Mouse (Mus musculus): ENCODE results near the gene Adprhl1. TPM values are rescaled to one million over a fixed set of nuclear protein-coding genes. Genes with fewer than 3 reads are reported as not detected.

Gene Adprhl1
- polyA plus RNA-seq, 1 experiment from 2014 or later, result 0.40 TPM

DNA sequence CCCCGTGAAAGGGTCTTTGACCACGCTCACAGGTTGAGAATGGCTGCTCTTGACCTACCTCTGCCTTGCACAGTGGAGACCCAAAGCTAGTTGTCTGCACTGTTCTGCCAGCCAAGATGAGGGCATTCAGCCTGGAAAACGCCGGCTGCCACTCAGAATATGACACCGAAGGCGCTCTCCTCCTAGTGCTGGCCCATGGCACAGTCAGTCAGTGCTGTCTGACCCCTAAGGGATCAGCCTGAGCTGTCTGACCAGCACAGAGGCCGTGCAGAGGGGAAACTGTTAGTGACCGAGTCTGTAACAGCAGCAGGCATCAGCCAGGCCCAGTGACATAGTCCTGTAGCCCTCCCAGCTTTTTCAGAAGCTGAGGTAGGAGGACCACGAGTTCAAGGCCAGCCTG is 66.7 kb downstream of the Adprhl1 start:
- peaks cover 13% of the 10 kb centered on the region; the same call in 1 of the 2 replicates for H3K36me3 ChIP-seq
- WGBS, result 84% methylated on average over 9 of the region's 9 CpGs
- no peak overlapping the region for H3K27ac ChIP-seq
- no peaks in the 10 kb centered on the region for H3K9me3 ChIP-seq (replicated peaks)
- no peaks in the 10 kb centered on the region for H3K4me1 ChIP-seq
- no peaks in the 10 kb centered on the region for H3K27me3 ChIP-seq
- no peak for ATAC-seq (ENCODE audit: low FRiP score)
- no peak overlapping the region for H3K4me3 ChIP-seq
- H3K9ac ChIP-seq, result no peak overlapping the region
- H3K4me2 ChIP-seq (replicated peaks), result no peak overlapping the region

- no peak overlapping the region for H3K27ac ChIP-seq
- no peak overlapping the region for H3K4me3 ChIP-seq
- no peak for ATAC-seq (ENCODE audit: low FRiP score)
- H3K4me2 ChIP-seq (replicated peaks), result no peak overlapping the region
- no peaks in the 10 kb centered on the region for H3K4me1 ChIP-seq
- whole genome bisulfite sequencing, result 82% methylated on average over 8 of the region's 8 CpGs
- no peaks in the 10 kb centered on the region for H3K9me3 ChIP-seq (replicated peaks)
- no peak overlapping the region for H3K9ac ChIP-seq
- H3K36me3 ChIP-seq, result peaks cover 13% of the 10 kb centered on the region; the same call in 1 of the 2 replicates
- no peaks in the 10 kb centered on the region for H3K27me3 ChIP-seq
These were observed 67.1 kb downstream of the Adprhl1 start for GRCm38 (mm10) chr8:13186819-13187218.

GRCm38 (mm10) chr8:13181691-13181976 is 72.3 kb downstream of the Adprhl1 start:
- Histone ChIP-seq H3K4me2 (replicated peaks) (no peak overlapping the region), H3K27me3 (no peaks in the 10 kb centered on the region), H3K27ac (no peak overlapping the region), H3K9me3 (replicated peaks) (no peaks in the 10 kb centered on the region), H3K9ac (no peak overlapping the region), H3K36me3 (peaks cover 30% of the 10 kb centered on the region), H3K4me3 (no peak overlapping the region), H3K4me1 (no peaks in the 10 kb centered on the region)
- no peak for ATAC-seq (ENCODE audit: low FRiP score)
- WGBS, result 51% methylated on average over 2 of the region's 2 CpGs

DNA sequence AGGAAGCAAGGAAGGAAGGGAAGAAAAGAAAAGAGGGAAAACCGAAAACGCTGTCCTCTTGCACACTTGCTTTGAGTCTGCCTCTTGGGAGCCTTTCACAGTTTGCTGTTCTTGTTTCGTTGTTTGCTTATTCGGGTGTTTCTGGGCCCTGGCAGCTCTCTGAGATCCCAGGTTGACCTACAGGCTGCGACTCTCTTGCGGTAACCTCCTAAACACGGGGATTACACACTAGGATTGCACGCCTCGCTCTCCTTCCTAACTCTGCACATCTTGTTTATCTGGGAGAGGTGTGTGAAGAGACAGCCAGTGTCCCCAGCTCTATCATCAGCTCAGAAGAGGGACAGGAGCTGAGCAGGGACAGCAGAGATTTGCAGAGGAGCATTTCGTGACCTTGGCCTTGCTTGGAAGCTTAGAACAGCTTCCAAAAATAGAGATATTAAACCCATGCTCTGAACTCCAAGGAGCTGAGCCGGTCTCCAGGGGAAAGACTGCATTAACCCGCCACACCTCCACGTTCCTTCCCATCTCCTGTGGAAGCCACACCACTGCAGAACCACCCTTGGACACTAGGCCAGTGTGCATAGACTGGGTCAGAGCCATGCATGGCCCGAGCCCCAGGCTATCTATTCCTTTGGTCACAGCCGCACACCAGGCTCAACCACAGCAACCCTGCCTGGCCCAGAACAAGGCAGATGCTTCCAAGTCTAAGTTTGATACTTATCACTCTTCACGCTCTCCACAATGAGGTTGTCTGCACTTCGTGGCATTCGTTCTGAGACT is 72.9 kb downstream of the Adprhl1 start:
- 78% methylated on average over 18 of the region's 18 CpGs for WGBS
- H3K9me3 ChIP-seq (replicated peaks), result no peaks in the 10 kb centered on the region
- no peak for ATAC-seq (ENCODE audit: low FRiP score)

GRCm38 (mm10) chr8:13180408-13180807 is 73.6 kb downstream of the Adprhl1 start:
- H3K27me3 ChIP-seq, result no peaks in the 10 kb centered on the region
- WGBS, result 87% methylated on average over 9 of the region's 9 CpGs
- no peak overlapping the region for H3K4me3 ChIP-seq

More for the DNA sequence above, 72.9 kb downstream of the Adprhl1 start:
- Histone ChIP-seq H3K27me3 (no peaks in the 10 kb centered on the region), H3K9ac (no peak overlapping the region), H3K4me3 (no peak overlapping the region), H3K36me3 (peaks cover 33% of the 10 kb centered on the region), H3K4me2 (replicated peaks) (no peak overlapping the region), H3K27ac (no peak overlapping the region), H3K4me1 (no peaks in the 10 kb centered on the region)

DNA sequence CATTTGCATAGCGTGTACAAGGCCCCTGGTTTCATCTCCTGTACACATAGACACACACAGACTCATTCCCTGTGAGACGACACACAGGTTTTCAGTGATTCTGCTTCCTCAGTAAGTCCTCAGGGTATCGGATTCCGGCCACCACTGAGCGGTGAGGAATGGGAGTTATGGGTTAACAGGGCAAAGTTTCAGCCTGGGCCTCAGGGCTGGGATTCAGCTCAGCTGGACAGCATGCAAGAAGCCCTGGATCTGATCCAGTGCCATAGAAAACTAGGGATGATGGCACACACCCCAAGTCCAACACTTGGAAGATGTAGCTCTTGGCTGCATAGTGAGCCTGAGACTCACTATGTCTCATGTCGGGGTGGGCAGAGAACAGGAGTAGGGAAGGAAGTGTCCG is 74.0 kb downstream of the Adprhl1 start:
- no peaks in the 10 kb centered on the region for H3K9me3 ChIP-seq (replicated peaks)
- H3K4me2 ChIP-seq (replicated peaks), result no peak overlapping the region
- H3K4me3 ChIP-seq, result no peak overlapping the region
- no peaks in the 10 kb centered on the region for H3K4me1 ChIP-seq
- H3K27me3 ChIP-seq, result no peaks in the 10 kb centered on the region
- 79% methylated on average over 7 of the region's 7 CpGs for WGBS
- no peak overlapping the region for H3K9ac ChIP-seq
- peaks cover 42% of the 10 kb centered on the region for H3K36me3 ChIP-seq
- no peak for ATAC-seq (ENCODE audit: low FRiP score)
- H3K27ac ChIP-seq, result no peak overlapping the region

More at GRCm38 (mm10) chr8:13180408-13180807, 73.6 kb downstream of the Adprhl1 start:
- Histone ChIP-seq H3K9ac (no peak overlapping the region), H3K36me3 (peaks cover 37% of the 10 kb centered on the region), H3K4me1 (no peaks in the 10 kb centered on the region), H3K9me3 (replicated peaks) (no peaks in the 10 kb centered on the region), H3K27ac (no peak overlapping the region), H3K4me2 (replicated peaks) (no peak overlapping the region)
- ATAC-seq (ENCODE audit: low FRiP score), result no peak

GRCm38 (mm10) chr8:13179482-13179881 is 74.5 kb downstream of the Adprhl1 start:
- H3K9ac ChIP-seq, result no peak overlapping the region

DNA sequence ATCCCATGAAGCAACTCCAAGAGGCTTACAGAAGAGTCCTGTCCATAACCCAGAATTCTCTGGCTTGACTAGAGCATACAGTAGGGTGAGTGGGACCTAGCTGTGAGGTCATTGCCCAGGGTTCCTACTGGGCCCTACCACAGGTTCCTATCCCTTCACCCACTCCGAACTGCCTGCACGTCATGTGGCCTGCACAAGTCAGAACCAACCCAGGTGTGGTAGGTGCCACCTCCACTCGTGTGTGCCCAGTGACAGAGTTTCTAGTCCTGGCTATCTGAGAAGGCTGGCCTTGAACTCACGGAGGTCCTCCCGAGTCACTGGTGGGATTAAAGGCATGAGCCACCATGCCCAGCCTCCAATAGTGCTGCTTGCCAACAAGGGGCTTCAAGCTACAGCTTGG is 75.8 kb downstream of the Adprhl1 start:
- Histone ChIP-seq H3K27me3 (no peaks in the 10 kb centered on the region), H3K36me3 (peaks cover 54% of the 10 kb centered on the region)

More at GRCm38 (mm10) chr8:13179482-13179881, 74.5 kb downstream of the Adprhl1 start:
- WGBS, result 83% methylated on average over 6 of the region's 6 CpGs
- Histone ChIP-seq H3K27me3 (no peaks in the 10 kb centered on the region), H3K36me3 (peaks cover 44% of the 10 kb centered on the region), H3K27ac (no peak overlapping the region), H3K4me1 (no peaks in the 10 kb centered on the region), H3K9me3 (replicated peaks) (no peaks in the 10 kb centered on the region), H3K4me3 (no peak overlapping the region), H3K4me2 (replicated peaks) (no peak overlapping the region)
- ATAC-seq (ENCODE audit: low FRiP score), result no peak

DNA sequence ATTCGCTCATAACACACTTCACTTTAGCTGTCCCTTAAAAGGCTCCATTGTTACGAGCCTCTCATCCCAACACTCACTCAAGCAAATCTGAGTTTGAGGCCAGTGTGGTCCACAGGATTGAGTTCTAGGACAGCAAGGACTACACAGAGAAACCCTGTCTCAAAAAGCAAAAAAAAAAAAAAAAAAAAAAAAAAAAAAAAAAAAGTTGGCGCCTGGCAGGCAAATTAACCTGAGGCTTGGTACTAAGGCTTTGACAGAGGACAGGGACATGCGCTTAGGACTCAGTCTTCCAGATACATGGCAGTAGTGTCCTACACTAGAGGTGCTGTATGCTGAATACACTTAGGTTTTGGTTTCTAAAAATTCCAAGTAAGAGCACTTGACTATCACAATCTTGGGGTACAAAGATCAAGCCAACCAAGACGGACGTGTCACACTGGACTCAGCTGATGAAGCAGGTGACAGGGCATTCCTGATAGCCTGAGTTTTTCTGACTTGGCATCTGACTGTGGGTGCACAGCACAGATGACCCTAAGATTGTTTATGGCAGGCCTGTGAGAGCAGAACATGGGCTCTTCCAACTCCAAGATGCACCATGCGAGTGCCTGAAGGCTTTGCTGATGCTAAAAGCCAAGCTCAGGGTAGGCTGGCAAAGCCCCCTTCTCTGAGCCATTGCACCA is 76.6 kb downstream of the Adprhl1 start:
- H3K4me1 ChIP-seq, result no peaks in the 10 kb centered on the region
- no peak for ATAC-seq (ENCODE audit: low FRiP score)
- no peaks in the 10 kb centered on the region for H3K27me3 ChIP-seq
- no peaks in the 10 kb centered on the region for H3K9me3 ChIP-seq (replicated peaks)
- no peak overlapping the region for H3K27ac ChIP-seq
- H3K4me3 ChIP-seq, result no peak overlapping the region
- 94% methylated on average over 7 of the region's 7 CpGs for WGBS
- H3K36me3 ChIP-seq, result peaks cover 62% of the 10 kb centered on the region
- no peak overlapping the region for H3K9ac ChIP-seq
- no peak overlapping the region for H3K4me2 ChIP-seq (replicated peaks)

More for the DNA sequence above, 75.8 kb downstream of the Adprhl1 start:
- WGBS, result 96% methylated on average over 5 of the region's 5 CpGs
- ATAC-seq (ENCODE audit: low FRiP score), result no peak
- Histone ChIP-seq H3K4me2 (replicated peaks) (no peak overlapping the region), H3K9ac (no peak overlapping the region), H3K4me1 (no peaks in the 10 kb centered on the region), H3K4me3 (no peak overlapping the region), H3K9me3 (replicated peaks) (no peaks in the 10 kb centered on the region), H3K27ac (no peak overlapping the region)

- Histone ChIP-seq H3K27ac (no peak overlapping the region), H3K36me3 (peaks cover 78% of the 10 kb centered on the region), H3K27me3 (no peaks in the 10 kb centered on the region), H3K4me1 (no peaks in the 10 kb centered on the region), H3K9ac (no peak overlapping the region), H3K9me3 (replicated peaks) (no peaks in the 10 kb centered on the region), H3K4me2 (replicated peaks) (no peak overlapping the region), H3K4me3 (no peak overlapping the region)
- ATAC-seq (ENCODE audit: low FRiP score), result no peak
- WGBS, result 96% methylated on average over 1 of the region's 1 CpGs
These were observed 78.3 kb downstream of the Adprhl1 start for GRCm38 (mm10) chr8:13175650-13176049.

DNA sequence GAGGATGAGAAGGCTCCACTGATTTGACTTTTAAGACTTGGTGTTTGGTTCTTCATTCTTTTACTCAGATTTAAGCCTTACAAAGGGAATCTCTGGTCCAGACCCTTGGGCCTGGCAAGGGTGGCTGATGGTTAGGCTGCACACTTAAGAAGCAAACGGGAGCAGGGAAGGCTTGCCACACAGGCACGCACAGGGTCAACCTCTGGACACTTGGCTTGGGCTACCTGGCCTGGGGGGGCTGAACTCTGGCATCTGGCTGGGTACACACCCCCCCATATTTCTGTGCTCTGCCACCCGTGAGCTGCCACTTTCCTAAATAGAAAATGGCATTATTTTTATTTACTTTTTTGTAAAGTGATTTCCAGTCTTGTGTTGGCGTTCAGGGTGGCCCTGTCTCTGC is 79.2 kb downstream of the Adprhl1 start:
- Histone ChIP-seq H3K27me3 (no peaks in the 10 kb centered on the region), H3K4me1 (no peaks in the 10 kb centered on the region), H3K9me3 (replicated peaks) (no peaks in the 10 kb centered on the region), H3K4me2 (replicated peaks) (no peak overlapping the region), H3K36me3 (peaks cover 86% of the 10 kb centered on the region), H3K27ac (no peak overlapping the region), H3K4me3 (no peak overlapping the region), H3K9ac (no peak overlapping the region)
- ATAC-seq (ENCODE audit: low FRiP score), result no peak
- WGBS, result 89% methylated on average over 4 of the region's 4 CpGs

GRCm38 (mm10) chr8:13174305-13174704 is 79.7 kb downstream of the Adprhl1 start:
- H3K4me3 ChIP-seq, result no peak overlapping the region
- H3K9ac ChIP-seq, result no peak overlapping the region
- H3K36me3 ChIP-seq, result peaks cover 91% of the 10 kb centered on the region
- no peaks in the 10 kb centered on the region for H3K27me3 ChIP-seq
- ATAC-seq (ENCODE audit: low FRiP score), result no peak
- H3K9me3 ChIP-seq (replicated peaks), result no peaks in the 10 kb centered on the region
- WGBS, result 89% methylated on average over 4 of the region's 4 CpGs
- H3K4me1 ChIP-seq, result no peaks in the 10 kb centered on the region
- H3K27ac ChIP-seq, result no peak overlapping the region
- no peak overlapping the region for H3K4me2 ChIP-seq (replicated peaks)
